Mouse (Mus musculus) liver, adult 10 weeks (tissue): ENCODE data around the gene Wdr20. TPM values are rescaled to one million over a fixed set of nuclear protein-coding genes. Genes with fewer than 3 reads are reported as not detected.

Source experiments
- polyA plus RNA-seq: library from polyadenylated mRNA; stranded (reverse); fragments of 350-450 nt; fragmentation: Illumina TruSeq; extraction: RNeasy Lipid Tissue Mini Kit (QIAGEN cat#74804); gene quantifications from one replicate; pipeline ENCODE4 v1.2.3, GENCODE M21; 2014; ENCODE audit warnings: low read depth, low replicate concordance

Gene Wdr20
- polyA plus RNA-seq = 21.1 TPM

GRCm38 (mm10) chr12:110737170-110738157 is at the start of gene Wdr20:
Gene Wdr20 (plus strand): TSS chr12:110737944.

GRCm38 (mm10) chr12:110702556-110702955 is 35.2 kb upstream of the Wdr20 start, which contains the start of gene Hsp90aa1:
Gene Hsp90aa1 (minus strand): TSS chr12:110702728.

GRCm38 (mm10) chr12:110840348-110841198 is 102.8 kb downstream of the Wdr20 start, which contains the start of gene Mok:
Gene Mok (minus strand): TSS chr12:110840939.

GRCm38 (mm10) chr12:110850010-110850928 is 112.5 kb downstream of the Wdr20 start, which contains the start of gene Zfp839:
Gene Zfp839 (plus strand): TSS chr12:110850253.

Other genes starting within 250 kb of the Wdr20 start
- gene Dync1h1, start 136.5 kb upstream of the Wdr20 start, polyA plus RNA-seq = 2.1 TPM
- not detected for gene 1700001K19Rik, start 55.3 kb upstream of the Wdr20 start, polyA plus RNA-seq
- gene Hsp90aa1, start 35.2 kb upstream of the Wdr20 start, polyA plus RNA-seq = 345 TPM
- gene Mok, start 103.0 kb downstream of the Wdr20 start, polyA plus RNA-seq = not detected
- 4.6 TPM for gene Zfp839, start 112.3 kb downstream of the Wdr20 start, polyA plus RNA-seq
- gene Cinp, start 151.2 kb downstream of the Wdr20 start, polyA plus RNA-seq = 19.4 TPM
- 2.1 TPM for gene Tecpr2, start 151.3 kb downstream of the Wdr20 start, polyA plus RNA-seq
- not detected for gene Ankrd9, start 241.1 kb downstream of the Wdr20 start, polyA plus RNA-seq